Mouse (Mus musculus) embryonic facial prominence, embryonic 11.5 days (tissue): ENCODE data around the gene St6gal2. TPM values are rescaled to one million over a fixed set of nuclear protein-coding genes. Genes with fewer than 3 reads are reported as not detected.

Source experiments
- ATAC-seq: fragments of 200-750 bp; cut with Nextera tagmentation; replicated peaks from 2 replicates; pipeline ENCODE4 v1.8.0; 2017; ENCODE audit warnings: low read depth; ENCODE audit not compliant: insufficient number of reproducible peaks, low FRiP score, low TSS enrichment
- DNase-seq: peaks from one replicate; pipeline ENCODE4 v3.0.0-alpha.2; 2015; ENCODE audit warnings: low spot score
- H3K27ac ChIP-seq: fragments of 300-500 bp; sonication (generic); replicated peaks from 2 replicates; pipeline ENCODE4 v1.5.1; 2014; ENCODE audit warnings: mild to moderate bottlenecking, low read depth, low read length, control low read depth
- H3K27me3 ChIP-seq: fragments of 300-500 bp; sonication (generic); 2 replicates; pipeline ENCODE4 v1.6.1; 2014; ENCODE audit warnings: mild to moderate bottlenecking, low read length, moderate library complexity, mixed read lengths; ENCODE audit not compliant: control insufficient read depth, insufficient read depth
- H3K36me3 ChIP-seq: fragments of 300-500 bp; sonication (generic); replicated peaks from 2 replicates; pipeline ENCODE4 v1.6.1; 2014; ENCODE audit warnings: low read depth, mild to moderate bottlenecking, low read length, moderate library complexity, mixed read lengths; ENCODE audit not compliant: control insufficient read depth, insufficient read depth
- H3K4me1 ChIP-seq: fragments of 300-500 bp; sonication (generic); 2 replicates; pipeline ENCODE4 v1.6.1; 2014; ENCODE audit warnings: low read length, mixed read lengths; ENCODE audit not compliant: control insufficient read depth, insufficient read depth
- H3K4me2 ChIP-seq: fragments of 300-500 bp; sonication (generic); 2 replicates; pipeline ENCODE4 v1.6.1; 2014; ENCODE audit warnings: low read depth, mild to moderate bottlenecking, control low read depth, low read length, moderate library complexity
- H3K4me3 ChIP-seq: fragments of 300-500 bp; sonication (generic); 2 replicates; pipeline ENCODE4 v1.5.1; 2014; ENCODE audit warnings: low read depth, low read length, control low read depth
- H3K9ac ChIP-seq: fragments of 300-500 bp; sonication (generic); replicated peaks from 2 replicates; pipeline ENCODE4 v1.6.1; 2014; ENCODE audit warnings: mild to moderate bottlenecking, control low read depth, low read length
- H3K9me3 ChIP-seq: fragments of 300-500 bp; sonication (generic); replicated peaks from 2 replicates; pipeline ENCODE4 v1.6.1; 2016; ENCODE audit warnings: mild to moderate bottlenecking, low read length, inconsistent platforms, mixed read lengths; ENCODE audit not compliant: control insufficient read depth
- WGBS: fragments of 180-500 bp; shearing (Covaris S2); extraction: QIAGEN DNeasy Blood & Tissue Kit; methylation state at CpG from one replicate; pipeline ENCODE4 v1.1.7; 2014; 5-methylcytosine and 5-hydroxymethylcytosine counted together
- polyA plus RNA-seq: library from polyadenylated mRNA; unstranded; fragments of >200 nt; fragmentation: Nextera tagmentation; extraction: Ambion mirVana; gene quantifications from 2 replicates; pipeline ENCODE4 v1.2.1, GENCODE M21; 2014

St6gal2 gene
- 12.9 and 13.0 TPM in 2 replicates for polyA plus RNA-seq

- Histone ChIP-seq H3K27ac (peak within 1 kb of the TSS; percentile 59), H3K36me3 (no peaks in the 10 kb centered on the region), H3K27me3 (no peaks in the 10 kb centered on the region), H3K4me2 (peak within 1 kb of the TSS; percentile 88), H3K9ac (peak within 1 kb of the TSS; percentile 91), H3K4me3 (peak within 1 kb of the TSS; percentile 72), H3K4me1 (no peaks in the 10 kb centered on the region), H3K9me3 (no peaks in the 10 kb centered on the region)
- ATAC-seq (peak; percentile 91), DNase-seq (peak; percentile 70)
- under 1% methylated on average over 77 of the region's 84 CpGs for WGBS
Measured at GRCm38 (mm10) chr17:55445250-55446184, at the start of gene St6gal2. Gene St6gal2 (plus strand): TSS chr17:55445382.

GRCm38 (mm10) chr17:55406043-55406442 lies 39.1 kb upstream of the St6gal2 start:
- Histone ChIP-seq H3K4me2 (no peak overlapping the region), H3K9me3 (no peaks in the 10 kb centered on the region), H3K4me3 (no peak overlapping the region), H3K4me1 (no peaks in the 10 kb centered on the region), H3K27me3 (no peaks in the 10 kb centered on the region), H3K36me3 (no peaks in the 10 kb centered on the region), H3K27ac (no peak overlapping the region), H3K9ac (no peak overlapping the region)
- 93% methylated on average over 2 of the region's 2 CpGs for WGBS
- DNase-seq (no peak), ATAC-seq (no peak)

- WGBS = 89% methylated on average over 2 of the region's 2 CpGs
- Histone ChIP-seq H3K27ac (no peak overlapping the region), H3K9ac (no peak overlapping the region), H3K27me3 (no peaks in the 10 kb centered on the region), H3K4me2 (no peak overlapping the region), H3K4me1 (no peaks in the 10 kb centered on the region), H3K9me3 (no peaks in the 10 kb centered on the region), H3K4me3 (no peak overlapping the region), H3K36me3 (no peaks in the 10 kb centered on the region)
- ATAC-seq = no peak
- DNase-seq = no peak
Measured at GRCm38 (mm10) chr17:55416519-55416918, 28.7 kb upstream of the St6gal2 start.

- no peak; the same call in 1 of the 2 replicates for ATAC-seq
Measured at GRCm38 (mm10) chr17:55446185-55446527, 974 bp downstream of the St6gal2 start.

GRCm38 (mm10) chr17:55446698-55447097 lies 1.5 kb downstream of the St6gal2 start:
- H3K4me2 ChIP-seq = peak overlapping the region; percentile 13; the same call in 1 of the 2 replicates
- H3K4me3 ChIP-seq = peak overlapping the region; percentile 72; the same call in 1 of the 2 replicates
- H3K27ac ChIP-seq = no peak overlapping the region
- DNase-seq (no peak), ATAC-seq (no peak)
- H3K9ac ChIP-seq = no peak overlapping the region
- 29% methylated on average over 4 of the region's 4 CpGs for WGBS
- H3K36me3 ChIP-seq = no peaks in the 10 kb centered on the region
- no peaks in the 10 kb centered on the region for H3K9me3 ChIP-seq
- no peaks in the 10 kb centered on the region for H3K4me1 ChIP-seq
- H3K27me3 ChIP-seq = no peaks in the 10 kb centered on the region

More at GRCm38 (mm10) chr17:55446185-55446527, 974 bp downstream of the St6gal2 start:
- no peak overlapping the region for H3K27ac ChIP-seq
- no peaks in the 10 kb centered on the region for H3K9me3 ChIP-seq
- H3K27me3 ChIP-seq = no peaks in the 10 kb centered on the region
- H3K4me1 ChIP-seq = no peaks in the 10 kb centered on the region
- H3K9ac ChIP-seq = peak overlapping the region; percentile 91
- no peaks in the 10 kb centered on the region for H3K36me3 ChIP-seq
- peak overlapping the region; percentile 72 for H3K4me3 ChIP-seq
- peak; percentile 47 for DNase-seq
- peak overlapping the region; percentile 88 for H3K4me2 ChIP-seq
- WGBS = under 1% methylated on average over 6 of the region's 6 CpGs

- H3K4me3 ChIP-seq = no peak overlapping the region
- no peaks in the 10 kb centered on the region for H3K27me3 ChIP-seq
- H3K4me1 ChIP-seq = no peaks in the 10 kb centered on the region
- 80% methylated on average over 2 of the region's 2 CpGs for WGBS
- no peak overlapping the region for H3K4me2 ChIP-seq
- H3K36me3 ChIP-seq = no peaks in the 10 kb centered on the region
- no peak overlapping the region for H3K9ac ChIP-seq
- H3K27ac ChIP-seq = no peak overlapping the region
- DNase-seq (no peak), ATAC-seq (no peak)
- no peaks in the 10 kb centered on the region for H3K9me3 ChIP-seq
Measured at GRCm38 (mm10) chr17:55450943-55451342, 5.8 kb downstream of the St6gal2 start.

GRCm38 (mm10) chr17:55454487-55454886 lies 9.3 kb downstream of the St6gal2 start:
- H3K4me3 ChIP-seq = no peak overlapping the region
- peak; percentile 15 for DNase-seq
- no peaks in the 10 kb centered on the region for H3K4me1 ChIP-seq
- 50% methylated on average over 3 of the region's 3 CpGs for WGBS
- no peak for ATAC-seq
- H3K27ac ChIP-seq = no peak overlapping the region
- no peaks in the 10 kb centered on the region for H3K36me3 ChIP-seq
- no peak overlapping the region for H3K9ac ChIP-seq
- H3K9me3 ChIP-seq = no peaks in the 10 kb centered on the region
- no peak overlapping the region for H3K4me2 ChIP-seq
- no peaks in the 10 kb centered on the region for H3K27me3 ChIP-seq

- Histone ChIP-seq H3K4me2 (no peak overlapping the region), H3K4me1 (no peaks in the 10 kb centered on the region), H3K9me3 (no peaks in the 10 kb centered on the region), H3K36me3 (no peaks in the 10 kb centered on the region), H3K27me3 (no peaks in the 10 kb centered on the region), H3K9ac (no peak overlapping the region), H3K4me3 (no peak overlapping the region), H3K27ac (no peak overlapping the region)
- no peak for DNase-seq
- no peak for ATAC-seq
- 85% methylated on average over 1 of the region's 1 CpGs for WGBS
Measured at GRCm38 (mm10) chr17:55460187-55460586, 15.0 kb downstream of the St6gal2 start.
